Mouse (Mus musculus) B cell, adult 62 days (primary cell): ENCODE results near the gene Klhdc4. TPM values are rescaled to one million over a fixed set of nuclear protein-coding genes. Genes with fewer than 3 reads are reported as not detected.

Experiments
- total RNA-seq: library from RNA; stranded (reverse); gene quantifications from 4 replicates; pipeline ENCODE4 v1.2.4, GENCODE M21; 2023

Klhdc4 gene
- total RNA-seq, result 48.5 to 68.6 TPM (median 59.4 TPM) in 4 replicates

GRCm38 (mm10) chr8:121829048-121829776, at the start of gene Klhdc4:
Gene Klhdc4, minus strand, starts transcription at chr8:121829569.

Other genes starting within 250 kb of the Klhdc4 start
- gene Map1lc3b, start 239.2 kb downstream of the Klhdc4 start, total RNA-seq, result 194 to 209 TPM (median 197 TPM) in 4 replicates
- 0.19 TPM in 1 of 4 replicates, not detected in the others for gene Zcchc14, start 176.7 kb downstream of the Klhdc4 start, total RNA-seq
- not detected in 4 replicates for gene Jph3, start 99.9 kb downstream of the Klhdc4 start, total RNA-seq
- 34.1 to 37.7 TPM (median 36.5 TPM) in 4 replicates for gene Slc7a5, start 78.1 kb upstream of the Klhdc4 start, total RNA-seq
- not detected in 4 replicates for gene Car5a, start 115.3 kb upstream of the Klhdc4 start, total RNA-seq
- 76.6 to 108 TPM (median 90.4 TPM) in 4 replicates for gene Banp, start 120.2 kb upstream of the Klhdc4 start, total RNA-seq